10 mouse cellular contexts compared by ENCODE assay signal in genomic region chr9:41936598-41936997, GRCm38 (mm10).
DNase-seq lines count a peak whose midpoint lies in the region; ATAC-seq lines count a peak whose summit lies in the region.
"Had no signal": no experiment of that assay in that cellular context is flagged by ENCODE, and none has a peak within 500 bp of the region (broad histone marks: within the 10 kb centered on the region; RNA-seq: fewer than 3 reads in every experiment).

No protein-coding gene starts in this region.

- no peak for DNase-seq in forebrain, embryonic 10.5 days (ENCODE audit: extremely low spot score, low spot score)
- DNase-seq in forebrain, embryonic 11.5 days (ENCODE audit: low spot score) = no peak
- DNase-seq in brain, adult 2 months (ENCODE audit: low read depth, low spot score) = peak; percentile 83
- DNase-seq in layer of hippocampus, adult 9-10 months (ENCODE audit: low spot score) = no peak
- no peak for DNase-seq in thymus, postnatal 10 days (ENCODE audit: low spot score in 2 of 2)
- DNase-seq in cerebellum, adult 9-10 months = no peak
- DNase-seq: right cerebral cortex, adult 18-20 months had no signal

- 0 out of 2 replicates have a peak, but pooled peaks cover 3% of the 10 kb centered on the region for H3K27me3 ChIP-seq in forebrain, embryonic 10.5 days (ENCODE audit: poor library complexity, severe bottlenecking)
- no peaks in the 10 kb centered on the region for H3K27me3 ChIP-seq in forebrain, embryonic 11.5 days (ENCODE audit: control insufficient read depth, insufficient read depth, low read length)
- no peaks in the 10 kb centered on the region for H3K27me3 ChIP-seq in forebrain, embryonic 15.5 days
- H3K27me3 ChIP-seq in limb, embryonic 13.5 days = no peaks in the 10 kb centered on the region

- no peaks in the 10 kb centered on the region for H3K9me3 ChIP-seq in forebrain, embryonic 10.5 days
- no peaks in the 10 kb centered on the region for H3K9me3 ChIP-seq in forebrain, embryonic 11.5 days (ENCODE audit: control insufficient read depth, low read length)
- no peaks in the 10 kb centered on the region for H3K9me3 ChIP-seq in forebrain, embryonic 15.5 days
- H3K9me3 ChIP-seq in limb, embryonic 13.5 days = no peaks in the 10 kb centered on the region
- H3K9me3 ChIP-seq: liver, embryonic 15.5 days had no signal

- WGBS in forebrain, embryonic 10.5 days = 32% methylated on average over 1 of the region's 1 CpGs
- 41% methylated on average over 1 of the region's 1 CpGs for WGBS in forebrain, embryonic 11.5 days
- WGBS in forebrain, embryonic 15.5 days = 0% methylated on average over 1 of the region's 1 CpGs
- WGBS in limb, embryonic 13.5 days = 0% methylated on average over 1 of the region's 1 CpGs

- no peak overlapping the region for H3K4me2 ChIP-seq in forebrain, embryonic 11.5 days (ENCODE audit: low read depth, low read length, severe bottlenecking)
- no peak overlapping the region for H3K4me2 ChIP-seq in forebrain, embryonic 15.5 days (replicated peaks)
- no peak overlapping the region for H3K4me2 ChIP-seq in limb, embryonic 13.5 days (replicated peaks)

- no peaks in the 10 kb centered on the region for H3K36me3 ChIP-seq in forebrain, embryonic 10.5 days (replicated peaks)
- no peaks in the 10 kb centered on the region for H3K36me3 ChIP-seq in forebrain, embryonic 11.5 days (ENCODE audit: control insufficient read depth, insufficient read depth, low read length)
- no peaks in the 10 kb centered on the region for H3K36me3 ChIP-seq in forebrain, embryonic 15.5 days
- no peaks in the 10 kb centered on the region for H3K36me3 ChIP-seq in limb, embryonic 13.5 days
- H3K36me3 ChIP-seq: liver, embryonic 15.5 days had no signal

- no peak for ATAC-seq in forebrain, embryonic 11.5 days (replicated peaks; ENCODE audit: low FRiP score)
- ATAC-seq in forebrain, embryonic 15.5 days (replicated peaks) = 0 out of 2 replicates have a peak, but pooled peaks have one; percentile 55
- ATAC-seq in limb, embryonic 13.5 days (ENCODE audit: low FRiP score, low read depth) = 0 out of 2 replicates have a peak, but pooled peaks have one; percentile 29

- H3K27ac ChIP-seq in forebrain, embryonic 10.5 days = peak overlapping the region; percentile 60
- H3K27ac ChIP-seq in forebrain, embryonic 11.5 days (ENCODE audit: low read depth, low read length) = no peak overlapping the region
- peak overlapping the region; percentile 99 for H3K27ac ChIP-seq in forebrain, embryonic 15.5 days (replicated peaks)
- no peak overlapping the region for H3K27ac ChIP-seq in limb, embryonic 13.5 days
- H3K27ac ChIP-seq: liver, embryonic 15.5 days had no signal

- no peak overlapping the region for H3K9ac ChIP-seq in forebrain, embryonic 11.5 days (ENCODE audit: low read length)
- H3K9ac ChIP-seq in forebrain, embryonic 15.5 days (replicated peaks) = no peak overlapping the region
- H3K9ac ChIP-seq in limb, embryonic 13.5 days = no peak overlapping the region
- H3K9ac ChIP-seq: liver, embryonic 15.5 days had no signal

- peaks cover 64% of the 10 kb centered on the region for H3K4me1 ChIP-seq in forebrain, embryonic 10.5 days
- peaks cover 26% of the 10 kb centered on the region for H3K4me1 ChIP-seq in forebrain, embryonic 11.5 days (replicated peaks; ENCODE audit: control insufficient read depth, insufficient read depth, low read length)
- peaks cover 58% of the 10 kb centered on the region for H3K4me1 ChIP-seq in forebrain, embryonic 15.5 days
- peaks cover 76% of the 10 kb centered on the region for H3K4me1 ChIP-seq in limb, embryonic 13.5 days
- H3K4me1 ChIP-seq: liver, embryonic 15.5 days had no signal

- H3K4me3 ChIP-seq in forebrain, embryonic 10.5 days = no peak overlapping the region
- no peak overlapping the region for H3K4me3 ChIP-seq in forebrain, embryonic 11.5 days (ENCODE audit: low read depth, low read length)
- H3K4me3 ChIP-seq in forebrain, embryonic 15.5 days = no peak overlapping the region
- H3K4me3 ChIP-seq in limb, embryonic 13.5 days = no peak overlapping the region
- H3K4me3 ChIP-seq: liver, embryonic 15.5 days had no signal

Comparison
In these comparisons a context has a peak if more than half of its experiments do, and no peak if none do; other contexts are left out.
1. H3K27ac ChIP-seq: peak in forebrain, embryonic 10.5 days (single experiment) and forebrain, embryonic 15.5 days (single experiment); none in forebrain, embryonic 11.5 days (single experiment) and limb, embryonic 13.5 days (single experiment).